Mouse (Mus musculus) small intestine, adult 2 months (tissue): ENCODE results near the gene Krtap5-1. TPM values are rescaled to one million over a fixed set of nuclear protein-coding genes. Genes with fewer than 3 reads are reported as not detected.
"Not testable (repeated sequence)": the region's sequence is repeated elsewhere in the genome, so short reads cannot be mapped to it uniquely, and the experiment has no call there.

Experiments used
- H3K27ac ChIP-seq: fragments of 200-500 bp; 2 replicates; pipeline ENCODE4 v1.5.1; 2012; ENCODE audit warnings: low read depth, low read length, control low read depth, inconsistent platforms; ENCODE audit not compliant: insufficient read depth
- H3K27me3 ChIP-seq: fragments of 200-500 bp; 2 replicates; pipeline ENCODE4 v1.6.1; 2012; ENCODE audit warnings: mild to moderate bottlenecking, moderate library complexity, low read length, inconsistent platforms; ENCODE audit not compliant: control insufficient read depth, insufficient read depth
- H3K36me3 ChIP-seq: fragments of 200-500 bp; 2 replicates; pipeline ENCODE4 v1.6.1; 2012; ENCODE audit warnings: mild to moderate bottlenecking, low read length, control low read depth, inconsistent platforms; ENCODE audit not compliant: control insufficient read depth, insufficient read depth
- H3K4me1 ChIP-seq: fragments of 200-500 bp; 2 replicates; pipeline ENCODE4 v1.6.1; 2012; ENCODE audit warnings: low read length, inconsistent platforms, mixed read lengths; ENCODE audit not compliant: control insufficient read depth, insufficient read depth, insufficient read length
- H3K4me3 ChIP-seq: fragments of 200-500 bp; 2 replicates; pipeline ENCODE4 v1.5.1; 2012; ENCODE audit warnings: low read depth, mild to moderate bottlenecking, control low read depth, inconsistent platforms, low read length, moderate library complexity
- CTCF ChIP-seq: fragments of 200-500 bp; IDR thresholded peaks from 2 replicates; pipeline ENCODE4 v1.5.1; 2012; ENCODE audit warnings: low read depth, mild to moderate bottlenecking, control low read depth, inconsistent platforms, low read length, moderate library complexity, mixed read lengths; ENCODE audit not compliant: insufficient replicate concordance, insufficient read length; ENCODE audit errors: extremely low read depth
- POLR2A ChIP-seq: fragments of 200-500 bp; IDR thresholded peaks from 2 replicates; pipeline ENCODE4 v1.6.1; 2012; ENCODE audit warnings: low read depth, mild to moderate bottlenecking, control low read depth, inconsistent platforms, low read length, moderate library complexity
- WGBS: fragments of 180-500 bp; shearing (Covaris S2); methylation state at CpG from one replicate; pipeline ENCODE4 v1.1.7; 2018; 5-methylcytosine and 5-hydroxymethylcytosine counted together
- polyA plus RNA-seq: library from polyadenylated mRNA; depleted of rRNA; stranded (reverse); fragments of >200 nt; gene quantifications from 2 replicates; pipeline ENCODE4 v1.2.3, GENCODE M21; 2012; rRNA removed

Gene Krtap5-1
- not detected in 2 replicates for polyA plus RNA-seq

- not testable (repeated sequence) for H3K27me3 ChIP-seq, H3K4me1 ChIP-seq, H3K27ac ChIP-seq, H3K4me3 ChIP-seq, H3K36me3 ChIP-seq
Observed at GRCm38 (mm10) chr7:142297018-142297417, at the start of gene Krtap5-1. Krtap5-1 (minus strand) TSS chr7:142297118.

GRCm38 (mm10) chr7:142342247-142342640 lies 45.3 kb upstream of the Krtap5-1 start:
- TF ChIP-seq POLR2A (no peak), CTCF (no peak)
- Histone ChIP-seq H3K27ac (no peak overlapping the region), H3K4me1 (peaks cover 3% of the 10 kb centered on the region), H3K36me3 (no peaks in the 10 kb centered on the region), H3K4me3 (no peak overlapping the region), H3K27me3 (no peaks in the 10 kb centered on the region)
- WGBS, result 67% methylated on average over 3 of the region's 3 CpGs

- WGBS, result 30% methylated on average over 10 of the region's 10 CpGs
Observed at GRCm38 (mm10) chr7:142341564-142342246, 44.8 kb upstream of the Krtap5-1 start.

GRCm38 (mm10) chr7:142340269-142340970 lies 43.5 kb upstream of the Krtap5-1 start:
- 62% methylated on average over 10 of the region's 10 CpGs for WGBS
- H3K27ac ChIP-seq, result no peak overlapping the region
- no peak for TF ChIP-seq POLR2A
- no peak for TF ChIP-seq CTCF

More at GRCm38 (mm10) chr7:142341564-142342246, 44.8 kb upstream of the Krtap5-1 start:
- H3K36me3 ChIP-seq, result no peaks in the 10 kb centered on the region
- no peak overlapping the region for H3K4me3 ChIP-seq
- peaks cover 3% of the 10 kb centered on the region for H3K4me1 ChIP-seq
- TF ChIP-seq POLR2A (no peak), CTCF (no peak)
- H3K27ac ChIP-seq, result no peak overlapping the region
- H3K27me3 ChIP-seq, result no peaks in the 10 kb centered on the region

GRCm38 (mm10) chr7:142335151-142335550 lies 38.2 kb upstream of the Krtap5-1 start:
- Histone ChIP-seq H3K27me3 (no peaks in the 10 kb centered on the region), H3K27ac (no peak overlapping the region), H3K4me3 (no peak overlapping the region), H3K4me1 (no peaks in the 10 kb centered on the region), H3K36me3 (no peaks in the 10 kb centered on the region)
- TF ChIP-seq POLR2A (no peak), CTCF (no peak)
- 89% methylated on average over 8 of the region's 8 CpGs for WGBS

More at GRCm38 (mm10) chr7:142340269-142340970, 43.5 kb upstream of the Krtap5-1 start:
- H3K4me3 ChIP-seq, result no peak overlapping the region
- H3K36me3 ChIP-seq, result no peaks in the 10 kb centered on the region
- peaks cover 3% of the 10 kb centered on the region for H3K4me1 ChIP-seq
- H3K27me3 ChIP-seq, result no peaks in the 10 kb centered on the region

GRCm38 (mm10) chr7:142334246-142334645 lies 37.3 kb upstream of the Krtap5-1 start:
- Histone ChIP-seq H3K36me3 (no peaks in the 10 kb centered on the region), H3K4me1 (no peaks in the 10 kb centered on the region), H3K27ac (no peak overlapping the region), H3K4me3 (no peak overlapping the region), H3K27me3 (no peaks in the 10 kb centered on the region)
- 0% methylated on average over 3 of the region's 3 CpGs for WGBS
- TF ChIP-seq CTCF, result peak; percentile 90
- TF ChIP-seq POLR2A, result no peak

- not testable (repeated sequence) for H3K27me3 ChIP-seq, H3K36me3 ChIP-seq, H3K4me3 ChIP-seq, H3K27ac ChIP-seq, H3K4me1 ChIP-seq
- WGBS, result 97% methylated on average over 5 of the region's 9 CpGs
Observed at GRCm38 (mm10) chr7:142332741-142333140, 35.8 kb upstream of the Krtap5-1 start.

GRCm38 (mm10) chr7:142331281-142331680 lies 34.4 kb upstream of the Krtap5-1 start:
- no peaks in the 10 kb centered on the region for H3K36me3 ChIP-seq
- H3K27ac ChIP-seq, result no peak overlapping the region
- H3K27me3 ChIP-seq, result no peaks in the 10 kb centered on the region

More at GRCm38 (mm10) chr7:142331281-142331680, 34.4 kb upstream of the Krtap5-1 start:
- 90% methylated on average over 4 of the region's 4 CpGs for WGBS
- no peak for TF ChIP-seq CTCF
- TF ChIP-seq POLR2A, result no peak
- Histone ChIP-seq H3K4me3 (no peak overlapping the region), H3K4me1 (no peaks in the 10 kb centered on the region)
